Mouse (Mus musculus): Measurements from ENCODE around the gene Nfib.

GRCm38 (mm10) chr4:82415817-82416216, 289.7 kb downstream of the Nfib start:
- no peak for TF ChIP-seq CTCF (IDR thresholded peaks at IDR 0.05; ENCODE audit: low read depth)
- TF ChIP-seq EP300 (IDR thresholded peaks at IDR 0.05; ENCODE audit: low read depth), result no peak

Data from liver, embryonic 14.5 days (tissue).